Mouse (Mus musculus) heart, embryonic 14.5 days (tissue): Measurements from ENCODE around the gene Unc5c. TPM values are rescaled to one million over a fixed set of nuclear protein-coding genes. Genes with fewer than 3 reads are reported as not detected.

Experiments
- ATAC-seq: fragments of 200-750 bp; cut with Nextera tagmentation; 2 replicates; pipeline ENCODE4 v1.8.0; 2017; ENCODE audit warnings: low read depth, moderate TSS enrichment; ENCODE audit not compliant: insufficient number of reproducible peaks, insufficient read depth, low FRiP score
- H3K27ac ChIP-seq, 2 experiments: fragments of 200-500 bp in 1 of 2; fragments of 300-500 bp in 1 of 2; sonication (generic) in 1 of 2; replicated peaks in 1 of 2; 2 replicates each; pipeline ENCODE4 v1.5.1; 2012 to 2014; ENCODE audit warnings: low read depth in 2 of 2, low read length in 2 of 2, control low read depth in 1 of 2, mild to moderate bottlenecking in 1 of 2, mixed read lengths in 1 of 2; ENCODE audit not compliant: control insufficient read depth in 1 of 2, insufficient read depth in 1 of 2
- H3K27me3 ChIP-seq: fragments of 300-500 bp; sonication (generic); 2 replicates; pipeline ENCODE4 v1.6.1; 2014; ENCODE audit warnings: mild to moderate bottlenecking, low read length, control low read depth; ENCODE audit not compliant: control insufficient read depth, insufficient read depth
- H3K36me3 ChIP-seq: fragments of 300-500 bp; sonication (generic); 2 replicates; pipeline ENCODE4 v1.6.1; 2014; ENCODE audit warnings: mild to moderate bottlenecking, control low read depth, low read length, mixed read lengths; ENCODE audit not compliant: control insufficient read depth, insufficient read depth
- H3K4me1 ChIP-seq, 2 experiments: fragments of 200-500 bp in 1 of 2; fragments of 300-500 bp in 1 of 2; sonication (generic) in 1 of 2; 2 replicates each; pipeline ENCODE4 v1.6.1; 2012 to 2014; ENCODE audit warnings: low read length in 2 of 2, control low read depth in 1 of 2, mixed read lengths in 1 of 2; ENCODE audit not compliant: control insufficient read depth in 2 of 2, insufficient read depth in 2 of 2
- H3K4me2 ChIP-seq: fragments of 300-500 bp; sonication (generic); 2 replicates; pipeline ENCODE4 v1.6.1; 2014; ENCODE audit warnings: mild to moderate bottlenecking, low read length
- H3K4me3 ChIP-seq, 2 experiments: fragments of 200-500 bp in 1 of 2; fragments of 300-500 bp in 1 of 2; sonication (generic) in 1 of 2; 2 replicates each; pipeline ENCODE4 v1.5.1; 2012 to 2014; ENCODE audit warnings: low read length in 2 of 2, mild to moderate bottlenecking in 2 of 2, control low read depth in 1 of 2, low read depth in 1 of 2, moderate library complexity in 1 of 2; ENCODE audit not compliant: control insufficient read depth in 1 of 2, insufficient read depth in 1 of 2
- H3K9ac ChIP-seq: fragments of 300-500 bp; sonication (generic); 2 replicates; pipeline ENCODE4 v1.6.1; 2014; ENCODE audit warnings: mild to moderate bottlenecking, low read length
- H3K9me3 ChIP-seq: fragments of 300-500 bp; sonication (generic); 2 replicates; pipeline ENCODE4 v1.6.1; 2016; ENCODE audit warnings: low read length, control low read depth; ENCODE audit not compliant: control insufficient read depth
- WGBS: fragments of 180-500 bp; shearing (Covaris S2); extraction: QIAGEN DNeasy Blood & Tissue Kit; methylation state at CpG from one replicate; pipeline ENCODE4 v1.1.7; 2014; 5-methylcytosine and 5-hydroxymethylcytosine counted together
- polyA plus RNA-seq: library from polyadenylated mRNA; unstranded; fragments of >200 nt; fragmentation: Nextera tagmentation; extraction: Ambion mirVana; gene quantifications from 2 replicates; pipeline ENCODE4 v1.2.1, GENCODE M21; 2014

The Unc5c gene
- polyA plus RNA-seq, 1 experiment from 2014 or later: 3.4 TPM

- no peak overlapping the region for H3K9ac ChIP-seq
- H3K9me3 ChIP-seq: no peaks in the 10 kb centered on the region
- ATAC-seq: no peak
- WGBS: 63% methylated on average over 5 of the region's 5 CpGs
- no peaks in the 10 kb centered on the region for H3K27me3 ChIP-seq
- no peak overlapping the region for H3K27ac ChIP-seq
- no peak overlapping the region for H3K4me2 ChIP-seq
- H3K4me1 ChIP-seq: peaks cover 0 to 5% of the 10 kb centered on the region in 2 experiments; a peak in 1 of 4 replicates
- no peak overlapping the region for H3K4me3 ChIP-seq
- H3K36me3 ChIP-seq: no peaks in the 10 kb centered on the region
These were observed 82.4 kb downstream of the Unc5c start for GRCm38 (mm10) chr3:141547341-141547814.

GRCm38 (mm10) chr3:141549661-141550060 is 84.6 kb downstream of the Unc5c start:
- Histone ChIP-seq H3K4me2 (no peak overlapping the region), H3K9me3 (no peaks in the 10 kb centered on the region), H3K36me3 (no peaks in the 10 kb centered on the region), H3K27me3 (no peaks in the 10 kb centered on the region), H3K4me1 (peaks cover 0 to 5% of the 10 kb centered on the region in 2 experiments; a peak in 1 of 4 replicates), H3K9ac (no peak overlapping the region), H3K4me3 (no peak overlapping the region), H3K27ac (no peak overlapping the region)
- ATAC-seq: no peak
- 17% methylated on average over 3 of the region's 3 CpGs for WGBS

GRCm38 (mm10) chr3:141552960-141553359 is 87.9 kb downstream of the Unc5c start:
- 83% methylated on average over 1 of the region's 1 CpGs for WGBS
- H3K4me3 ChIP-seq: no peak overlapping the region
- H3K27ac ChIP-seq: no peak overlapping the region
- no peaks in the 10 kb centered on the region for H3K9me3 ChIP-seq
- peaks cover 0 to 5% of the 10 kb centered on the region in 2 experiments; a peak in 1 of 4 replicates for H3K4me1 ChIP-seq
- H3K9ac ChIP-seq: no peak overlapping the region
- no peak for ATAC-seq
- H3K27me3 ChIP-seq: no peaks in the 10 kb centered on the region
- no peaks in the 10 kb centered on the region for H3K36me3 ChIP-seq
- no peak overlapping the region for H3K4me2 ChIP-seq

- H3K27ac ChIP-seq: no peak overlapping the region
- no peaks in the 10 kb centered on the region for H3K4me1 ChIP-seq
- no peaks in the 10 kb centered on the region for H3K36me3 ChIP-seq
- H3K27me3 ChIP-seq: no peaks in the 10 kb centered on the region
- 75% methylated on average over 5 of the region's 5 CpGs for WGBS
- no peak overlapping the region for H3K4me3 ChIP-seq
- ATAC-seq: no peak
- H3K9me3 ChIP-seq: no peaks in the 10 kb centered on the region
- no peak overlapping the region for H3K9ac ChIP-seq
- no peak overlapping the region for H3K4me2 ChIP-seq
These were observed 92.1 kb downstream of the Unc5c start for GRCm38 (mm10) chr3:141557072-141557471.

- Histone ChIP-seq H3K27me3 (no peaks in the 10 kb centered on the region), H3K27ac (no peak overlapping the region), H3K4me2 (no peak overlapping the region), H3K4me3 (no peak overlapping the region), H3K9ac (no peak overlapping the region), H3K4me1 (no peaks in the 10 kb centered on the region), H3K9me3 (no peaks in the 10 kb centered on the region), H3K36me3 (no peaks in the 10 kb centered on the region)
- 64% methylated on average over 6 of the region's 6 CpGs for WGBS
- no peak for ATAC-seq
These were observed 110.2 kb downstream of the Unc5c start for GRCm38 (mm10) chr3:141575076-141575688.

GRCm38 (mm10) chr3:141577382-141577781 is 112.4 kb downstream of the Unc5c start:
- no peaks in the 10 kb centered on the region for H3K36me3 ChIP-seq
- H3K9ac ChIP-seq: no peak overlapping the region
- H3K9me3 ChIP-seq: no peaks in the 10 kb centered on the region
- no peak overlapping the region for H3K4me2 ChIP-seq
- no peak for ATAC-seq
- no peak overlapping the region for H3K27ac ChIP-seq
- no peaks in the 10 kb centered on the region for H3K27me3 ChIP-seq
- no peaks in the 10 kb centered on the region for H3K4me1 ChIP-seq
- H3K4me3 ChIP-seq: no peak overlapping the region
- WGBS: 63% methylated on average over 2 of the region's 2 CpGs

- H3K36me3 ChIP-seq: no peaks in the 10 kb centered on the region
These were observed 116.3 kb downstream of the Unc5c start for GRCm38 (mm10) chr3:141581190-141581891.

GRCm38 (mm10) chr3:141581892-141582214 is 116.8 kb downstream of the Unc5c start:
- Histone ChIP-seq H3K27ac (no peak overlapping the region), H3K9me3 (no peaks in the 10 kb centered on the region), H3K27me3 (no peaks in the 10 kb centered on the region), H3K36me3 (no peaks in the 10 kb centered on the region), H3K9ac (no peak overlapping the region), H3K4me1 (no peaks in the 10 kb centered on the region), H3K4me2 (no peak overlapping the region), H3K4me3 (no peak overlapping the region)
- ATAC-seq: no peak

More at GRCm38 (mm10) chr3:141581190-141581891, 116.3 kb downstream of the Unc5c start:
- no peak overlapping the region for H3K4me3 ChIP-seq
- no peaks in the 10 kb centered on the region for H3K9me3 ChIP-seq
- no peak overlapping the region for H3K27ac ChIP-seq
- no peak for ATAC-seq
- H3K4me1 ChIP-seq: no peaks in the 10 kb centered on the region
- H3K9ac ChIP-seq: no peak overlapping the region
- H3K4me2 ChIP-seq: no peak overlapping the region
- H3K27me3 ChIP-seq: no peaks in the 10 kb centered on the region
